Mouse (Mus musculus): ENCODE measurements around the gene Gm45213.
A peak's percentile ranks its signal among the peaks of the same experiment; 100 is the strongest.
"Not testable (repeated sequence)": the region's sequence is repeated elsewhere in the genome, so short reads cannot be mapped to it uniquely, and the experiment has no call there.

Gene Gm45213

GRCm38 (mm10) chr7:66048446-66049230 is 5.2 kb downstream of the Gm45213 start:
- no peak for DNase-seq (ENCODE audit: low spot score in 2 of 2)

GRCm38 (mm10) chr7:66053946-66054483 is 10.6 kb downstream of the Gm45213 start:
- DNase-seq (ENCODE audit: low spot score in 2 of 2), result no peak

GRCm38 (mm10) chr7:66055356-66055755 is 12.0 kb downstream of the Gm45213 start:
- not testable (repeated sequence) for DNase-seq (ENCODE audit: low spot score in 2 of 2)

- DNase-seq (ENCODE audit: low spot score in 2 of 2), result no peak
Observed at GRCm38 (mm10) chr7:66058703-66059102, 15.3 kb downstream of the Gm45213 start, which contains the start of gene Snrpa1. TSS of gene Snrpa1 (plus strand) at chr7:66059003.

- peak; percentile 69 to 76 for DNase-seq (ENCODE audit: low spot score in 2 of 2)
Observed at GRCm38 (mm10) chr7:66060066-66060956, 16.9 kb downstream of the Gm45213 start.

- no peak for DNase-seq (ENCODE audit: low spot score in 2 of 2)
Observed at GRCm38 (mm10) chr7:66061057-66061456, 17.7 kb downstream of the Gm45213 start.

- DNase-seq (ENCODE audit: low spot score in 2 of 2), result no peak
Observed at GRCm38 (mm10) chr7:66076411-66076810, 33.0 kb downstream of the Gm45213 start.

- DNase-seq (ENCODE audit: low spot score in 2 of 2), result peak; percentile 96 to 97
Observed at GRCm38 (mm10) chr7:66079364-66080230, 36.2 kb downstream of the Gm45213 start, which contains the start of gene Selenos. TSS of gene Selenos (plus strand) at chr7:66079649.

GRCm38 (mm10) chr7:66080231-66080613 is 36.8 kb downstream of the Gm45213 start:
- DNase-seq (ENCODE audit: low spot score in 2 of 2), result no peak

GRCm38 (mm10) chr7:66083757-66084156 is 40.4 kb downstream of the Gm45213 start:
- no peak for DNase-seq (ENCODE audit: low spot score in 2 of 2)

GRCm38 (mm10) chr7:66084546-66084945 is 41.1 kb downstream of the Gm45213 start:
- DNase-seq (ENCODE audit: low spot score in 2 of 2), result no peak

GRCm38 (mm10) chr7:66087652-66088051 is 44.2 kb downstream of the Gm45213 start:
- DNase-seq (ENCODE audit: low spot score in 2 of 2), result no peak

GRCm38 (mm10) chr7:66088077-66088476 is 44.7 kb downstream of the Gm45213 start:
- no peak for DNase-seq (ENCODE audit: low spot score in 2 of 2)

GRCm38 (mm10) chr7:66090676-66091190 is 47.3 kb downstream of the Gm45213 start:
- no peak for DNase-seq (ENCODE audit: low spot score in 2 of 2)

- no peak for DNase-seq (ENCODE audit: low spot score in 2 of 2)
Observed at GRCm38 (mm10) chr7:66091553-66091952, 48.2 kb downstream of the Gm45213 start.

GRCm38 (mm10) chr7:66092656-66093055 is 49.3 kb downstream of the Gm45213 start:
- no peak for DNase-seq (ENCODE audit: low spot score in 2 of 2)

- no peak for DNase-seq (ENCODE audit: low spot score in 2 of 2)
Observed at GRCm38 (mm10) chr7:66094141-66094540, 50.7 kb downstream of the Gm45213 start.

- DNase-seq (ENCODE audit: low spot score in 2 of 2), result no peak
Observed at GRCm38 (mm10) chr7:66098803-66099202, 55.4 kb downstream of the Gm45213 start.

- DNase-seq (ENCODE audit: low spot score in 2 of 2), result peak in 1 of 2 experiments; percentile 49
Observed at GRCm38 (mm10) chr7:66101866-66102265, 58.5 kb downstream of the Gm45213 start.

GRCm38 (mm10) chr7:66104531-66104930 is 61.1 kb downstream of the Gm45213 start:
- DNase-seq (ENCODE audit: low spot score in 2 of 2), result peak; percentile 69 to 85

- DNase-seq (ENCODE audit: low spot score in 2 of 2), result no peak
Observed at GRCm38 (mm10) chr7:66105771-66106170, 62.4 kb downstream of the Gm45213 start.

Data from natural killer cell, adult 2 months (primary cell).